Mouse (Mus musculus): Measurements from ENCODE around the gene Mblac1.
"Not testable (repeated sequence)": the region's sequence is repeated elsewhere in the genome, so short reads cannot be mapped to it uniquely, and the experiment has no call there.

The Mblac1 gene

GRCm38 (mm10) chr5:138216632-138217031, 22.5 kb downstream of the Mblac1 start:
- not testable (repeated sequence) for DNase-seq

GRCm38 (mm10) chr5:138219864-138220263, 25.8 kb downstream of the Mblac1 start:
- DNase-seq: no peak

GRCm38 (mm10) chr5:138222111-138222510, 28.0 kb downstream of the Mblac1 start:
- DNase-seq: peak; percentile 31

GRCm38 (mm10) chr5:138223287-138223686, 29.2 kb downstream of the Mblac1 start:
- DNase-seq: no peak

GRCm38 (mm10) chr5:138225700-138226099, 31.6 kb downstream of the Mblac1 start, which contains the start of gene Nxpe5:
TSS of gene Nxpe5 (plus strand) at chr5:138225898.
- no peak for DNase-seq

- DNase-seq: no peak
Observed at GRCm38 (mm10) chr5:138226491-138226890, 32.4 kb downstream of the Mblac1 start.

- DNase-seq: no peak
Observed at GRCm38 (mm10) chr5:138227367-138227766, 33.3 kb downstream of the Mblac1 start.

- no peak for DNase-seq
Observed at GRCm38 (mm10) chr5:138228026-138228425, 33.9 kb downstream of the Mblac1 start.

GRCm38 (mm10) chr5:138229511-138229910, 35.4 kb downstream of the Mblac1 start:
- no peak for DNase-seq

GRCm38 (mm10) chr5:138233778-138234177, 39.7 kb downstream of the Mblac1 start:
- DNase-seq: no peak

GRCm38 (mm10) chr5:138234224-138234623, 40.1 kb downstream of the Mblac1 start:
- DNase-seq: no peak

- DNase-seq: no peak
Observed at GRCm38 (mm10) chr5:138241511-138241910, 47.4 kb downstream of the Mblac1 start.

Data from cerebellum, adult 11-12 months (tissue).